Mouse (Mus musculus) embryonic facial prominence, embryonic 10.5 days (tissue): ENCODE measurements around the gene Orai3. TPM values are rescaled to one million over a fixed set of nuclear protein-coding genes. Genes with fewer than 3 reads are reported as not detected.
"Not testable (repeated sequence)": the region's sequence is repeated elsewhere in the genome, so short reads cannot be mapped to it uniquely, and the experiment has no call there.

Experiments
- DNase-seq: peaks from one replicate; pipeline ENCODE4 v3.0.0-alpha.2; 2017; ENCODE audit warnings: low spot score
- H3K27ac ChIP-seq: fragments of 300-500 bp; sonication (generic); replicated peaks from 2 replicates; pipeline ENCODE4 v1.5.1; 2016; ENCODE audit warnings: mild to moderate bottlenecking
- H3K27me3 ChIP-seq: fragments of 300-500 bp; sonication (generic); replicated peaks from 2 replicates; pipeline ENCODE4 v1.6.1; 2016; ENCODE audit warnings: low read depth, mild to moderate bottlenecking; ENCODE audit not compliant: poor library complexity, severe bottlenecking
- H3K36me3 ChIP-seq: fragments of 300-500 bp; sonication (generic); replicated peaks from 2 replicates; pipeline ENCODE4 v1.6.1; 2016; ENCODE audit warnings: mild to moderate bottlenecking, moderate library complexity
- H3K4me1 ChIP-seq: fragments of 300-500 bp; sonication (generic); 2 replicates; pipeline ENCODE4 v1.6.1; 2016
- H3K4me3 ChIP-seq: fragments of 300-500 bp; sonication (generic); 2 replicates; pipeline ENCODE4 v1.5.1; 2016; ENCODE audit warnings: mild to moderate bottlenecking, moderate library complexity
- H3K9me3 ChIP-seq: fragments of 300-500 bp; sonication (generic); 2 replicates; pipeline ENCODE4 v1.6.1; 2016; ENCODE audit warnings: mild to moderate bottlenecking
- WGBS: fragments of 180-500 bp; shearing (Covaris S2); methylation state at CpG from one replicate; pipeline ENCODE4 v1.1.7; 2016; 5-methylcytosine and 5-hydroxymethylcytosine counted together
- polyA plus RNA-seq: library from polyadenylated mRNA; unstranded; fragments of >200 nt; fragmentation: Nextera tagmentation; extraction: Ambion mirVana; gene quantifications from 2 replicates; pipeline ENCODE4 v1.2.1, GENCODE M21; 2016

Orai3 gene
- polyA plus RNA-seq, 1 experiment from 2014 or later: 12.9 TPM

- Histone ChIP-seq H3K27ac (0 out of 2 replicates have a peak overlapping the region, but pooled peaks have one; percentile 37), H3K36me3 (peaks cover 57% of the 10 kb centered on the region), H3K4me1 (peaks cover 39% of the 10 kb centered on the region), H3K4me3 (peak overlapping the region; percentile 77; the same call in 1 of the 2 replicates), H3K9me3 (no peaks in the 10 kb centered on the region), H3K27me3 (no peaks in the 10 kb centered on the region)
- WGBS: 92% methylated on average over 19 of the region's 19 CpGs
- DNase-seq: no peak
These were observed 1.8 kb upstream of the Orai3 start for GRCm38 (mm10) chr7:127767671-127768345.

- 51% methylated on average over 13 of the region's 13 CpGs for WGBS
- Histone ChIP-seq H3K4me1 (peaks cover 39% of the 10 kb centered on the region), H3K36me3 (peaks cover 52% of the 10 kb centered on the region), H3K4me3 (peak overlapping the region; percentile 77), H3K9me3 (no peaks in the 10 kb centered on the region), H3K27me3 (no peaks in the 10 kb centered on the region), H3K27ac (peak overlapping the region; percentile 37)
- no peak for DNase-seq
These were observed 1.1 kb upstream of the Orai3 start for GRCm38 (mm10) chr7:127768346-127768996.

- H3K27ac ChIP-seq: peak overlapping the region; percentile 95
- H3K9me3 ChIP-seq: no peaks in the 10 kb centered on the region
- WGBS: under 1% methylated on average over 16 of the region's 16 CpGs
- H3K4me3 ChIP-seq: peak overlapping the region; percentile 77
- DNase-seq: peak; percentile 91
- peaks cover 45% of the 10 kb centered on the region for H3K4me1 ChIP-seq
- H3K27me3 ChIP-seq: no peaks in the 10 kb centered on the region
- peaks cover 45% of the 10 kb centered on the region for H3K36me3 ChIP-seq
These were observed 520 bp upstream of the Orai3 start for GRCm38 (mm10) chr7:127768997-127769593.

- Histone ChIP-seq H3K9me3 (no peaks in the 10 kb centered on the region), H3K27ac (peak overlapping the region; percentile 95), H3K4me1 (peaks cover 48% of the 10 kb centered on the region), H3K27me3 (no peaks in the 10 kb centered on the region), H3K36me3 (peaks cover 34% of the 10 kb centered on the region), H3K4me3 (peak overlapping the region; percentile 77)
- 5% methylated on average over 27 of the region's 27 CpGs for WGBS
- peak; percentile 38 for DNase-seq
These were observed 657 bp downstream of the Orai3 start for GRCm38 (mm10) chr7:127770039-127770905.

DNA sequence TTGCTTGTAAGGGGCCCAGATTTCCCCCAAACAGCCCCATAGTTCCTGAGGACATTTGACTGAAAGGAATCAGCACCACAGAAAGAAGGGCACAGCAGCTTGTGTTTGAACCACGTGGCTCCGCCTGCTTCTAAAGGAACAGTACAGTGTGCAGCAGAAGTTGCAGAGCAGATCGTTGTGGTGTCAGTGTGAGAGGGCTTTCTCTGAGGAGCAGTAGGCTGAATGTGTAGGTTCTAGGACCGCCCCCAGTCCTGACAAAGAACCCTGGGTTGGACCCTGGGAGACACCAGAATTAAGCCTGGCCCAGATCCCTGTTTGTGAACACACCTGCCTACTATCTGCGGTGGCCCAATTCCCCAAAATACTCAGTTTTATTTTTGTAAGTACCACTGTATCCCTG lies 1.6 kb downstream of the Orai3 start:
- H3K4me3 ChIP-seq: peak overlapping the region; percentile 77
- H3K27me3 ChIP-seq: no peaks in the 10 kb centered on the region
- H3K4me1 ChIP-seq: peaks cover 51% of the 10 kb centered on the region
- H3K36me3 ChIP-seq: peaks cover 24% of the 10 kb centered on the region
- H3K9me3 ChIP-seq: no peaks in the 10 kb centered on the region
- no peak overlapping the region for H3K27ac ChIP-seq
- WGBS: 72% methylated on average over 5 of the region's 5 CpGs
- DNase-seq: no peak

- DNase-seq: no peak
- H3K27me3 ChIP-seq: no peaks in the 10 kb centered on the region
- H3K27ac ChIP-seq: no peak overlapping the region
- H3K9me3 ChIP-seq: no peaks in the 10 kb centered on the region
- peaks cover 16% of the 10 kb centered on the region for H3K36me3 ChIP-seq
- peaks cover 51% of the 10 kb centered on the region for H3K4me1 ChIP-seq
- no peak overlapping the region for H3K4me3 ChIP-seq
- WGBS: 84% methylated on average over 3 of the region's 3 CpGs
These were observed 2.5 kb downstream of the Orai3 start for GRCm38 (mm10) chr7:127772080-127772479.

DNA sequence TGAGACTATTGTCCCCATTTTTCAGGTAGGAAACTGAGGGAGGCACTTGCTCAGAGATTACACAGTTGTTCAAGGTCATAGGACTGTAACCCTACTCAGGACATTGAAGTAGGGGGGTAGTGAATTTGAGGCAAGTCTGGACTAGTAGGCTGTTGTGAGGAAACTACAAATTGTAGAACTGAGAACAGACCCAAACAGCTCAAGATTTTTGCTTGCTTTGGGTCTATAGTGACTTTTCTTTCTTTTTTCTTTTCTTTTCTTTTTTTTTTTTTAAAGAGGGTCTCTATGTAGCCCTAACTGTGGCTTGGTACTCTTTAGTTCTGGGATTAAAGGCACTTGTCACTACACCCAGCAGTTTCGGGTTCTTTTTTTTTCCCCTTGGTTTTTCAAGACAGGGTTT lies 2.9 kb downstream of the Orai3 start:
- WGBS: 85% methylated on average over 1 of the region's 1 CpGs
- no peaks in the 10 kb centered on the region for H3K9me3 ChIP-seq
- H3K27ac ChIP-seq: no peak overlapping the region
- no peak for DNase-seq
- no peak overlapping the region for H3K4me3 ChIP-seq
- H3K4me1 ChIP-seq: peaks cover 51% of the 10 kb centered on the region
- no peaks in the 10 kb centered on the region for H3K27me3 ChIP-seq
- H3K36me3 ChIP-seq: peaks cover 11% of the 10 kb centered on the region

DNA sequence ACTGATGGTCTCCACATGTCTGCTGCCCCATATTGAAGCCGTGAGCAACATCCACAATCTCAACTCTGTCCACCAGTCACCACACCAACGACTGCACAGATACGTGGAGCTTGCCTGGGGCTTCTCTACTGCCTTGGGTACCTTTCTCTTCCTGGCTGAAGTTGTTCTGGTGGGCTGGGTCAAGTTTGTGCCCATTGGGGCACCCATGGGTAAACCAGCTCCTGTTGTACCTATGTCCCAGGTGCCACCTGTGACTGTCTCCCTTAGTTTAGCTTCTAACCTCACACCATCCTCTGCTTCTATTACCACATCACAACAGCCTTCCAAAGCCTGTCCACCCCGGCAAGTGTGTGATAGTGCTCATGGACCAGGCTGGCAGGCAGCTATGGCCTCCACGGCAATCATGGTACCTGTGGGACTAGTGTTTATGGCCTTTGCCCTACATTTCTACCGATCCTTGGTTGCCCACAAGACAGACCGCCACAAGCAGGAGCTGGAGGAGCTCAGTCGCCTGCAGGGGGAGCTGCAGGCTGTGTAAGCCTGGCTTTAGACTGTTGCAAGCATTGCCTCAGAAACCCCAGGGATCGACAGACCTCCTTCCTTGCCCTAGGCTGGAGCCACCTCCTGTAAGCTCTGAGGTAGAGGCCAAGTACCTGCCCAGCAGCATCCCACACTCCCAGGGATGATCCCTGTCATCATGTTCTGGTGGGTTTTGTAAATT lies 4.2 kb downstream of the Orai3 start:
- H3K4me3 ChIP-seq: peak overlapping the region; percentile 13; the same call in 1 of the 2 replicates
- WGBS: 47% methylated on average over 9 of the region's 9 CpGs
- no peaks in the 10 kb centered on the region for H3K9me3 ChIP-seq
- H3K27me3 ChIP-seq: no peaks in the 10 kb centered on the region
- peaks cover 6% of the 10 kb centered on the region for H3K36me3 ChIP-seq
- peak; percentile 72 for DNase-seq
- H3K27ac ChIP-seq: no peak overlapping the region
- H3K4me1 ChIP-seq: peaks cover 51% of the 10 kb centered on the region

DNA sequence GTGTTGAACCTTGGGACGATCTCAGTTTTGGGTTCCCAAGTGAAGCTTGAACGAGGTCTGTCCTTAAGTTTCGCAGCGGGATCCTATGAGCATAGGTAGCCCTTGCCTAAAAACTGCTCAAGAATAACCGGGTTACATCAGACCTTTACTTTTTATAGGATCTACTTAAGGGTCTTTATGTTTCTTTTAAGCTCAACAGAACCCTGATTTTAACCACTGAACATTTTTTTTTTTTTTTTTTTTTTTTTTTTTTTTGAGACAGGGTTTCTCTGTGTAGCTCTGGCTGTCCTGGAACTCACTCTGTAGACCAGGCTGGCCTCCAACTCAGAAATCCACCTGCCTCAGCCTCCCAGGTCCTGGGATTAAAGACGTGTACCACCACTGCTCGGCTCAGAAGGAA lies 6.2 kb downstream of the Orai3 start:
- not testable (repeated sequence) for H3K9me3 ChIP-seq, H3K27me3 ChIP-seq, DNase-seq
- H3K4me3 ChIP-seq: peak overlapping the region; percentile 92
- H3K36me3 ChIP-seq: peaks cover 26% of the 10 kb centered on the region
- peaks cover 30% of the 10 kb centered on the region for H3K4me1 ChIP-seq
- 82% methylated on average over 7 of the region's 7 CpGs for WGBS
- peak overlapping the region; percentile 99 for H3K27ac ChIP-seq

DNA sequence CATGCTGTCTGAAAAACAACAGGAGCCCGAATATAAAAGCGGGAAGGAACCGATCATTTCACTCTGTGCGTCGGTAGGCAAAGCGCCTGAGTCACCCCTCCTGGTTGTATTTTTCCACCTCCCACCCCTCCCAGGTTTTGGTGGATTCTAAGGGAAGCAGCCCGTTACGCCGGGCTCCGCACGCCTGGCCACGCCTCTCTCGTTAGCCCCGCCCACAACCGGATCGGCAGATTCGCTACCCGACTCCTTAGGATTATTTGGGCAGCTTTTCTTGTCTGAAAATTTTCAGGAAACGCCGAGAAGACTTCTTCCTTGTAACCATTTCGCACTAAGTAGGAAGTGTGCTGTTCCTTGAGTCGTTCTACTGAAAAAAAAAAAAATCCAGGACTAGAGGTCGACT lies 6.8 kb downstream of the Orai3 start, which contains the start of gene Setd1a:
TSS of gene Setd1a (plus strand) at position 245 of the 400 bp plus-strand sequence.
- WGBS: under 1% methylated on average over 23 of the region's 23 CpGs
- Histone ChIP-seq H3K4me1 (peaks cover 25% of the 10 kb centered on the region), H3K36me3 (peaks cover 32% of the 10 kb centered on the region), H3K9me3 (no peaks in the 10 kb centered on the region), H3K4me3 (peak within 1 kb of the TSS; percentile 92), H3K27ac (peak within 1 kb of the TSS; percentile 99), H3K27me3 (no peaks in the 10 kb centered on the region)
- DNase-seq: peak; percentile 87

- H3K27ac ChIP-seq: peak overlapping the region; percentile 99
These were observed 7.4 kb downstream of the Orai3 start for GRCm38 (mm10) chr7:127776878-127777473.

More at GRCm38 (mm10) chr7:127776878-127777473, 7.4 kb downstream of the Orai3 start:
- Histone ChIP-seq H3K9me3 (no peaks in the 10 kb centered on the region), H3K36me3 (peaks cover 37% of the 10 kb centered on the region), H3K4me3 (peak overlapping the region; percentile 92), H3K27me3 (no peaks in the 10 kb centered on the region), H3K4me1 (peaks cover 24% of the 10 kb centered on the region)
- WGBS: under 1% methylated on average over 69 of the region's 70 CpGs
- DNase-seq: peak; percentile 96
